Mouse (Mus musculus) cerebellum, postnatal 25 days (tissue): ENCODE results near the gene Map4k4.
A peak's percentile ranks its signal among the peaks of the same experiment; 100 is the strongest.

ENCODE experiments used
- DNase-seq, 2 experiments: peaks; one replicate each; pipeline ENCODE4 v3.0.0; 2021; ENCODE audit warnings: mixed read lengths in 2 of 2

The Map4k4 gene

GRCm38 (mm10) chr1:39965461-39965860 is 64.7 kb downstream of the Map4k4 start:
- no peak for DNase-seq

- DNase-seq = no peak
These were observed 68.3 kb downstream of the Map4k4 start for GRCm38 (mm10) chr1:39968999-39969398.

DNA sequence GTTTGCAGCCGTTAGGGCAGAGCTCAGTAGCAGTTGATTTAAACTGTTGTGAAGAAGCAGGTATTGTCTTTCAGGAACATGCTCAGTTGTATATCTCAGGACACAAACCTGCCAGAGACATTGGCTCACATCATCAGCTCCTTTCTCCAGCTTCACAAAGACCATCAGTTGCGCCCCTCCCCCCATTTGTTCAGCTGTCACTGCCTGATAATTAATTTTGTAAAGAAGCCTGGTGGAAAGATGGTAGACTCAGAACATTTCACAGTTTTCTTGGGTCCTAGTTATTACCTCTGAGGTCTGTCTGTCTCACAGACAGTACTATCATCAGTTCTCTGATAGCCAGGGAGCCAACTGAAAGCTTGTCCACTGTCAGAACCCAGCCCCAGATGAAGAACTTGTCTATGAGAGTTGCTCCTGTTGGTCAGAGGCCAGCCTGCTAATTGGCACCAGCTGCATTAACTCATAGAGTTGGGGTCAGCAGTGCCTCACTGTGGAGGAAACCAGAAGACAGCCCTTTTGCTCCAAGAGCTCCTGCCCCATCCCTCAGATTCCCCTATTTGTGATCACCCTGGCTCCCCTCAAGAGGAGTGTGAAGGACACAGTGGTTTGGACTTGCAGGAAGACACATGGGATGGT is 69.2 kb downstream of the Map4k4 start:
- DNase-seq = no peak

DNA sequence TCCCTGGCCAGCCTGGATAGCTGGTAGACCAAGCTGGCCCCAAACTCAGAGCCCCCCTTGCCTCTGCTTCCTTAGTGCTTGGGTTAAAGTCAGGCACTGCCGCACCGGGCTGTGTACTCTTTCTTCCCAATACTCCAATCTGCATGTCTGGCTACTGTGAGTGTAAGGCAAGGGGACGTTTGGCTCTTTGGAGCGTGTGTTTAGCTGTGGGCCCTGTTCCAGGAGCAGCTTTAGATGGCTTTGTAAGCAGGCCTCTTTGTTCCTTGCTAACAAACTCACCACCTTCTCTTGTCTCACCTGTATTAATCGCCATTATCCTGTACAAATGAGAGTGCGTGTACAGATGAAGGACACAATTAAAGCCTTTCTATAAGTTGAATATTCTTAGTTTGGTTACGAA is 71.7 kb downstream of the Map4k4 start:
- peak in 1 of 2 experiments; percentile 46 for DNase-seq

GRCm38 (mm10) chr1:39973911-39974310 is 73.2 kb downstream of the Map4k4 start:
- DNase-seq = no peak

- DNase-seq = no peak
These were observed 74.3 kb downstream of the Map4k4 start for GRCm38 (mm10) chr1:39975005-39975404.

DNA sequence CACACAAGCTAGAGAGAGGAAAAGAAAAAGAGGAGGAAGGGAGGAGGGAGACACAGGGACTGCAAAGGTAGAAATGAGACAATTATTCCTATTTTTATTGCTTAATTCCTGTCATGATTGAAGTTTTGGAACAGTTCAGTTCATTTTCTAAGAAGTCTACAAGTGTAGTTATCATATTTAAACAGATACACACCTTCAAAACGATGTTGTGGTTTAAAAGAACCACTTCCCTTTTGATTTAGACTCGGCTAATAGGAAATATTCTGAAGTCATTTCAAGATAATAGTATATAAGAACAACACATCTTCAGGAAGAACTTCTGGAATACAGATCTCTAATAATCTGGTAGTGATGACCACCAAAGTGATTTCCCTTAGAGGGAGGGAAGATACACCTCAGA is 75.4 kb downstream of the Map4k4 start:
- no peak for DNase-seq

GRCm38 (mm10) chr1:39976847-39977744 is 76.4 kb downstream of the Map4k4 start:
- no peak for DNase-seq

- no peak for DNase-seq
These were observed 78.2 kb downstream of the Map4k4 start for GRCm38 (mm10) chr1:39978781-39979486.

DNA sequence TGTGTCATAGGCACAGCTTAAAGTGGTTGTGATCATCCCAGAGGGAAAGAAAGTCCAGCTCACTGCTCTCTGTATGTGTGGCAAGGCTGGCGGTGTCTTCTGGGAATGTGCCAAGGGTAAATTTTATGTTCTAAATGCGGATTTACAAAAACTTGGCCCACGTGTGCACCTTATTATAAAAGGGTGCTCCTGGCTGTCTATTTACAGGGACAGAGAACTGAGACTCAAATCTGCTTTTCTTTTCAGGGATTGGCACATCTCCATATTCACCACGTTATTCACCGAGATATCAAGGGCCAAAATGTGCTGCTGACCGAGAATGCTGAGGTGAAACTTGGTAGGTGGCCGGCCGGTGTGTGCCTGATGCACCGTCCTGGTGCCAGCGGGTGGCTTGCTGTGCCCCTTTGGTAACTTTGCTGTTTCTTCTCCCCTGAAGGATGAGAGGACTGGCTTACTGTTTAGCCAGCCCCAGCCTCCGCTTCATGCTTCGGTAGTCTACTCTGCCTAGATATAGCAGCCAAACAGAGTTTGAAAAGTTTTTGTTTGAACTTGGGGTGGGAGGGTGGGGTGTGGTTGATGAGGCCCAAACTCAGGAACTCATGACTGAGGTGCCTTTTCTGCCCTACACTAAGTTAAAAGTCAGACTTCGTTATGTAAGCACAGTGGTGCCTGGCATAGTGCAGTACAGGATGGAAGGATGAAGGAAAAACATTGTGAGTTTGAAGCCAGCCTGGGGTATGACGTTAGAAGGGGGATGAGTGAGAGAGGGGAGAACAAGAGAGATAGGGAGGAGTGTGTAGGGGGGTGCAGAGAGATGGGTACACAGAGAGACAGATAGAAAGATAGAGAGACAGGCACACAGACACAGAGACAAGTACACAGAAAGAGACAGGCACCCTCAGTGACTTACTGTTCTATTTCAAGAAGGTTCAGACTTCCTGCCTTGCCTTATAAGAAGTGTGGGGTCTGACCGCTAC is 79.9 kb downstream of the Map4k4 start:
- DNase-seq = no peak

DNA sequence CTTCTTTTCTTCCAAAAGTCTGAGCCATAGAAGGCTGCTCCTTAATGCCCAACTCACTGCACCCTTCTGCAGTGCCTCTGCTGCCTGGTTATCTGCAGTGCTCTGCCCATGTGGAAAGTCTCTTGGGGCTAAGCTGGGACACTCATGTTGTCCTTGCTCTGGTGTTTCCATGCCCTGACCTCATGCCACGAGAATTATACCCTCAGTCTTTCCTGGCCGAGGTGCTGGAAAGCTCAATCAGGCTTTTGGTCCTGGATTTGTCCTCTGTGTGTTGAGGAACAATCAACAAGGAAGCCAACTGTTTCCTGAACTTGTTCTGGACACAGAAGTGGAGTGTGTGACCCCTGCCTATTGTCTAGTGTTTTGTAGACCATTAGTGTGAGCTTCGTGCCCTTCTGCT is 81.3 kb downstream of the Map4k4 start:
- DNase-seq = no peak

- DNase-seq = no peak
These were observed 82.2 kb downstream of the Map4k4 start for GRCm38 (mm10) chr1:39982727-39983487.

GRCm38 (mm10) chr1:39984331-39984730 is 83.6 kb downstream of the Map4k4 start:
- no peak for DNase-seq

- no peak for DNase-seq
These were observed 86.1 kb downstream of the Map4k4 start for GRCm38 (mm10) chr1:39986820-39987219.

DNA sequence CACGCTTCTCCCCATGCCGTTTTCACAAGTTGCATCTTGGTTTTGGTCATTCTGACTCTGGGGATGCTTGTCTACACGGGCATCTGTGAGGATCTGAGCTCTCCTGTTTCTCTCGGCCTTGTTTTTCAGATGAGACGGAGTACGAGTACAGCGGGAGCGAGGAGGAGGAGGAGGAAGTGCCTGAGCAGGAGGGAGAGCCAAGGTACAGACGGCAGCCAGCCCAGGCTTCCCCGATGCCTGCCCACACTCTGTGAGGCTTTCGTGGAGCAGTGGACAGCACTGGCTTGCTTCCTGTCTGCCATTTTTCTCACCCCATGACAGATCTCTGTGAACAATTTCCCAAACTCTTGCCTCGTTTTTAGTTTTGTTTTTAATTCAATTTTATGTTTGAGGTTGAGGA is 88.1 kb downstream of the Map4k4 start:
- DNase-seq = no peak

DNA sequence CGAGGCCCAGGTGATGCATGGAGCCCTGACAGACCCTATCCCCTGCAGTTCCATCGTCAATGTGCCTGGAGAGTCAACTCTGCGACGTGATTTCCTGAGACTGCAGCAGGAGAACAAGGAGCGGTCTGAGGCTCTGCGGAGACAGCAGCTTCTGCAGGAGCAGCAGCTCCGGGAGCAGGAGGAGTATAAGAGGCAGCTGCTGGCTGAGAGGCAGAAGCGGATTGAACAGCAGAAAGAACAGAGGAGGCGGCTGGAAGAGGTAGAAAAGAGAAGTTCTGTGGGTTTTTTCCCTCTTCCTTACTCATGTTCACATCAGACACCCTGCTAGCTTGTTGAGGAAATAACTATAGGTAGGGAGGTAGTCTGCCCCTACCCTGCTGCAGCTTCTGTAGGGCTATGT is 89.3 kb downstream of the Map4k4 start:
- no peak for DNase-seq

- DNase-seq = no peak
These were observed 93.2 kb downstream of the Map4k4 start for GRCm38 (mm10) chr1:39993921-39994320.

DNA sequence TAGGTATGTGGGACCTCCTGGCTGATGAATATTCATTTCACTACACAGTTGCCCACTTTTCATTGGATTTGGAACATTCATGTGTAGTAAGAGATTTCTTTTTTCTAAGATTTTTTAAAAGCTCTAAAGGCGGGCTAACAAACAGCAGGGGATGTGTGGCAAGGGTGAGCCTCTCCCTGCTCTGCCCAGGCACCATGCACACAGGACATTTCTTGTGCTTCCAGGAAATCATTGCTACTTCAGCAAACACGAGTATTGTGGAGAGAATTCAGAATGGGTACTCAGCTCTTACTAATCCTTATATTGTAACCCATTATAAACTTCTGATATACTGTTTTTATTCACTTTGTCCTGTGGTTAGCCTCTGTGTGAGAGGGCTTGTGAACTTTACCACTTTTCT is 94.9 kb downstream of the Map4k4 start:
- DNase-seq = no peak

DNA sequence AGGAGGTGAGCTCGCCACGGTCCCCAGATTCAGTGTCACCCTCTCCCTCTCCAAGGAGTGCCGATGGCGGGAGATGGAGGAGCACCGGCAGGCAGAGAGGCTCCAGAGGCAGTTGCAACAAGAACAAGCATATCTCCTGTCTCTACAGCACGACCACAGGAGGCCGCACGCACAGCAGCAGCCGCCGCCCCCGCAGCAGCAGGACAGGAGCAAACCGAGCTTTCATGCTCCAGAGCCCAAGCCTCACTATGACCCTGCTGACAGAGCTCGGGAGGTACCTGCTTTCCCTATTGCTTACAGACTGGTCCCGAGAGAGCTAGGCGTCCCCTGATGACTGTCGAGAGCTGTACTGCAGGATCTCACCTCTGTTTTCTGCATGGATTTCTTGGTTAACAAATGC is 99.8 kb downstream of the Map4k4 start:
- DNase-seq = no peak

- DNase-seq = peak; percentile 67 to 77
These were observed 100.2 kb downstream of the Map4k4 start for GRCm38 (mm10) chr1:40000899-40001298.

- DNase-seq = no peak
These were observed 101.5 kb downstream of the Map4k4 start for GRCm38 (mm10) chr1:40002129-40002727.
